Comparison of ENCODE assay signal across 29 mouse cellular contexts in genomic region chr17:75466948-75467347, GRCm38 (mm10). TPM values are rescaled to one million over a fixed set of nuclear protein-coding genes. Genes with fewer than 3 reads are reported as not detected.
DNase-seq lines count a peak whose midpoint lies in the region; ATAC-seq and TF ChIP-seq lines count a peak whose summit lies in the region.
"Had no signal": no experiment of that assay in that cellular context is flagged by ENCODE, and none has a peak within 500 bp of the region (broad histone marks: within the 10 kb centered on the region; RNA-seq: fewer than 3 reads in every experiment).

No protein-coding gene starts in this region.

- H3K9ac ChIP-seq in kidney, embryonic 15.5 days, result no peak overlapping the region
- H3K9ac ChIP-seq: embryonic facial prominence, embryonic 13.5 days; forebrain, embryonic 12.5 days; forebrain, embryonic 15.5 days; heart, embryonic 13.5 days; hindbrain, embryonic 12.5 days; hindbrain, embryonic 15.5 days had no signal

- no peaks in the 10 kb centered on the region; the same call in 1 of the 2 replicates for H3K36me3 ChIP-seq in spleen, adult 2 months (ENCODE audit: control insufficient read depth, insufficient read depth, low read length)
- H3K36me3 ChIP-seq in splenic B cell, adult 2 months (ENCODE audit: control insufficient read depth, insufficient read depth, low read length, poor library complexity, severe bottlenecking), result no peaks in the 10 kb centered on the region; the same call in 1 of the 2 replicates
- no peaks in the 10 kb centered on the region for H3K36me3 ChIP-seq in kidney, embryonic 15.5 days
- H3K36me3 ChIP-seq: embryonic facial prominence, embryonic 10.5 days; embryonic facial prominence, embryonic 13.5 days; forebrain, embryonic 12.5 days; forebrain, embryonic 15.5 days; heart, embryonic 10.5 days; heart, embryonic 13.5 days; hindbrain, embryonic 12.5 days; hindbrain, embryonic 15.5 days had no signal

- WGBS in spleen, adult 2 months, result 68% methylated on average over 4 of the region's 4 CpGs
- whole genome bisulfite sequencing in kidney, embryonic 15.5 days, result 86% methylated on average over 4 of the region's 4 CpGs

- H3K9me3 ChIP-seq in kidney, embryonic 15.5 days (replicated peaks), result no peaks in the 10 kb centered on the region
- H3K9me3 ChIP-seq: embryonic facial prominence, embryonic 10.5 days; embryonic facial prominence, embryonic 13.5 days; forebrain, embryonic 12.5 days; forebrain, embryonic 15.5 days; heart, embryonic 10.5 days; heart, embryonic 13.5 days; hindbrain, embryonic 12.5 days; hindbrain, embryonic 15.5 days had no signal

- H3K4me1 ChIP-seq in spleen, adult 2 months (ENCODE audit: control insufficient read depth, insufficient read depth, insufficient read length), result peaks cover 20% of the 10 kb centered on the region
- peaks cover 20% of the 10 kb centered on the region for H3K4me1 ChIP-seq in kidney, embryonic 15.5 days

- peak in 1 of 2 experiments; percentile 8 for DNase-seq in layer of hippocampus, adult 2 months (ENCODE audit: low spot score in 2 of 2)
- no peak for DNase-seq in layer of hippocampus, postnatal 25 days (ENCODE audit: extremely low spot score in 1 of 2, low spot score in 1 of 2)
- no peak for DNase-seq in spleen, adult 2 months (ENCODE audit: low read depth in 1 of 2, low spot score in 2 of 2)
- no peak for DNase-seq in spleen, adult 12 weeks (ENCODE audit: low spot score)
- DNase-seq in splenic B cell, adult 2 months (ENCODE audit: low read depth, low spot score), result peak; percentile 42
- no peak for DNase-seq in adrenal gland, postnatal 36 days
- DNase-seq: adrenal gland, adult 2 months; adrenal gland, postnatal 14 days; cerebellum, adult 11 months; cerebellum, adult 8-10 months; cerebellum, postnatal 10 days; cerebellum, postnatal 36 days; embryo, embryonic 11 days; gastrocnemius, postnatal 10 days; gastrocnemius, postnatal 36 days; heart, adult 2 months; heart, postnatal 14 days had no signal

- peak overlapping the region; percentile 74 for H3K27ac ChIP-seq in layer of hippocampus, adult 2 months
- H3K27ac ChIP-seq in spleen, adult 2 months (ENCODE audit: insufficient read depth, low read length), result peak overlapping the region; percentile 81; the same call in 1 of the 2 replicates
- no peak overlapping the region for H3K27ac ChIP-seq in kidney, embryonic 15.5 days
- H3K27ac ChIP-seq: embryonic facial prominence, embryonic 10.5 days; embryonic facial prominence, embryonic 13.5 days; forebrain, embryonic 12.5 days; forebrain, embryonic 15.5 days; heart, adult 2 months; heart, embryonic 10.5 days; heart, embryonic 13.5 days; hindbrain, embryonic 12.5 days; hindbrain, embryonic 15.5 days had no signal

- TF ChIP-seq POLR2A in spleen, adult 2 months (IDR thresholded peaks at IDR 0.05; ENCODE audit: low read depth, low read length), result no peak

- H3K27me3 ChIP-seq in spleen, adult 2 months (ENCODE audit: control insufficient read depth, insufficient read depth, low read length), result no peaks in the 10 kb centered on the region
- H3K27me3 ChIP-seq in splenic B cell, adult 2 months (ENCODE audit: control insufficient read depth, insufficient read depth, low read length, poor library complexity, severe bottlenecking), result no peaks in the 10 kb centered on the region
- no peaks in the 10 kb centered on the region for H3K27me3 ChIP-seq in kidney, embryonic 15.5 days
- H3K27me3 ChIP-seq: forebrain, embryonic 15.5 days; heart, embryonic 13.5 days; hindbrain, embryonic 12.5 days; hindbrain, embryonic 15.5 days had no signal

- TF ChIP-seq CTCF in layer of hippocampus, adult 2 months (conservative IDR thresholded peaks at IDR 0.05), result no peak
- no peak for TF ChIP-seq CTCF in spleen, adult 2 months (IDR thresholded peaks at IDR 0.05; ENCODE audit: extremely low read depth, insufficient read depth, insufficient read length, insufficient replicate concordance)

- no peak overlapping the region for H3K4me3 ChIP-seq in layer of hippocampus, adult 2 months
- peak overlapping the region; percentile 56 for H3K4me3 ChIP-seq in spleen, adult 2 months (ENCODE audit: extremely low read depth, insufficient read depth, insufficient read length)
- H3K4me3 ChIP-seq in kidney, embryonic 15.5 days (replicated peaks), result no peak overlapping the region
- H3K4me3 ChIP-seq: embryonic facial prominence, embryonic 10.5 days; embryonic facial prominence, embryonic 13.5 days; erythroblast, embryonic 14.5 days; forebrain, embryonic 12.5 days; forebrain, embryonic 15.5 days; heart, adult 2 months; heart, embryonic 10.5 days; heart, embryonic 13.5 days; hindbrain, embryonic 12.5 days; hindbrain, embryonic 15.5 days had no signal

- H3K4me2 ChIP-seq in kidney, embryonic 15.5 days, result no peak overlapping the region
- H3K4me2 ChIP-seq: embryonic facial prominence, embryonic 13.5 days; forebrain, embryonic 12.5 days; forebrain, embryonic 15.5 days; hindbrain, embryonic 12.5 days; hindbrain, embryonic 15.5 days had no signal

- ATAC-seq in granulocyte monocyte progenitor cell, adult 5-6 weeks (replicated peaks; ENCODE audit: poor library complexity, severe bottlenecking), result peak; percentile 28; the same call in 1 of the 2 replicates
- ATAC-seq in kidney, embryonic 15.5 days (replicated peaks; ENCODE audit: low FRiP score), result no peak
- ATAC-seq: forebrain, embryonic 15.5 days had no signal

RNA-seq across cellular contexts. Expression of gene Rasgrp3, which starts 31.3 kb away (rescaled TPM):
- total RNA-seq in layer of hippocampus, adult 2 months (2021), result 10 to 100 TPM in 1 of 2 experiments, 1 to 10 TPM in 1; 8.3 to 10.5 TPM
- total RNA-seq in layer of hippocampus, postnatal 25 days (2021), result 1 to 10 TPM; 8.4 to 9.3 TPM
- polyA plus RNA-seq in spleen, adult 2 months (2012; rRNA removed), result 9.8 TPM in 2 replicates
- total RNA-seq in granulocyte monocyte progenitor cell, adult 5-6 weeks (2014; fragmentation: Nextera tagmentation), result 0.26 TPM in 1 of 2 replicates, not detected in the other
- total RNA-seq in granulocyte monocyte progenitor cell, adult 5-6 weeks (2017), result not detected in 2 replicates
- polyA plus RNA-seq in kidney, embryonic 15.5 days (2015; fragmentation: Nextera tagmentation; extraction: Ambion mirVana), result 22.8 and 26.7 TPM in 2 replicates
- 10 to 100 TPM; 13.3 to 23.5 TPM for total RNA-seq in adrenal gland, postnatal 36 days (2021)
- total RNA-seq: MEL had no signal
- polyA plus RNA-seq: erythroblast, embryonic 14.5 days had no signal

Comparison
In these comparisons a context has a peak if more than half of its experiments do, and no peak if none do; other contexts are left out.
1. RNA of gene Rasgrp3, which starts 31.3 kb away (total RNA-seq): 13.3 to 23.5 TPM in adrenal gland, postnatal 36 days, 8.3 to 10.5 TPM in layer of hippocampus, adult 2 months and 8.4 to 9.3 TPM in layer of hippocampus, postnatal 25 days; 0.26 TPM in granulocyte monocyte progenitor cell, adult 5-6 weeks; every median in the first group is over 4 times any median in the second.